Mouse (Mus musculus): ENCODE results near the gene Ino80e. TPM values are rescaled to one million over a fixed set of nuclear protein-coding genes. Genes with fewer than 3 reads are reported as not detected.
A peak's percentile ranks its signal among the peaks of the same experiment; 100 is the strongest.

Gene Ino80e
- polyA plus RNA-seq, 1 experiment from 2014 or later = 78.2 TPM

- Histone ChIP-seq H3K4me1 (ENCODE audit: control insufficient read depth, insufficient read depth, low read length) (peaks cover 29% of the 10 kb centered on the region), H3K36me3 (ENCODE audit: control insufficient read depth, insufficient read depth, low read length) (peaks cover 2% of the 10 kb centered on the region; the same call in 1 of the 2 replicates), H3K4me2 (replicated peaks; ENCODE audit: low read depth, low read length) (no peak overlapping the region), H3K4me3 (ENCODE audit: low read depth, low read length) (no peak overlapping the region), H3K9ac (replicated peaks; ENCODE audit: low read depth, low read length) (no peak overlapping the region), H3K27me3 (ENCODE audit: control insufficient read depth, insufficient read depth, low read length) (no peaks in the 10 kb centered on the region), H3K9me3 (ENCODE audit: control insufficient read depth, low read depth, low read length) (no peaks in the 10 kb centered on the region), H3K27ac (ENCODE audit: low read length) (peak overlapping the region; percentile 39; the same call in 1 of the 2 replicates)
- 71% methylated on average over 11 of the region's 11 CpGs for WGBS
- ATAC-seq (ENCODE audit: insufficient number of reproducible peaks, insufficient read depth, low FRiP score, low read depth) = no peak
Measured at GRCm38 (mm10) chr7:126802134-126802889, 59.9 kb downstream of the Ino80e start.

- Histone ChIP-seq H3K9me3 (ENCODE audit: control insufficient read depth, low read depth, low read length) (no peaks in the 10 kb centered on the region), H3K4me2 (replicated peaks; ENCODE audit: low read depth, low read length) (no peak overlapping the region), H3K36me3 (ENCODE audit: control insufficient read depth, insufficient read depth, low read length) (peaks cover 14% of the 10 kb centered on the region), H3K27ac (ENCODE audit: low read length) (no peak overlapping the region), H3K9ac (replicated peaks; ENCODE audit: low read depth, low read length) (no peak overlapping the region), H3K4me3 (ENCODE audit: low read depth, low read length) (no peak overlapping the region), H3K4me1 (ENCODE audit: control insufficient read depth, insufficient read depth, low read length) (peaks cover 32% of the 10 kb centered on the region), H3K27me3 (ENCODE audit: control insufficient read depth, insufficient read depth, low read length) (no peaks in the 10 kb centered on the region)
- no peak for ATAC-seq (ENCODE audit: insufficient number of reproducible peaks, insufficient read depth, low FRiP score, low read depth)
- 91% methylated on average over 16 of the region's 16 CpGs for WGBS
Measured at GRCm38 (mm10) chr7:126801057-126801422, 61.1 kb downstream of the Ino80e start.

Other genes starting within 250 kb of the Ino80e start
- gene Nupr1, start 231.5 kb downstream of the Ino80e start, polyA plus RNA-seq (2014; fragmentation: Nextera tagmentation; extraction: Ambion mirVana) = 7.0 and 21.7 TPM in 2 replicates
- 61.2 and 67.4 TPM in 2 replicates for gene Sgf29, start 213.1 kb downstream of the Ino80e start, polyA plus RNA-seq (2014; fragmentation: Nextera tagmentation; extraction: Ambion mirVana)
- 5.8 and 7.0 TPM in 2 replicates for gene Sult1a1, start 185.9 kb downstream of the Ino80e start, polyA plus RNA-seq (2014; fragmentation: Nextera tagmentation; extraction: Ambion mirVana)
- 118 and 127 TPM in 2 replicates for gene Bola2, start 167.0 kb downstream of the Ino80e start, polyA plus RNA-seq (2014; fragmentation: Nextera tagmentation; extraction: Ambion mirVana)
- 7.1 and 8.4 TPM in 2 replicates for gene Slx1b, start 166.6 kb downstream of the Ino80e start, polyA plus RNA-seq (2014; fragmentation: Nextera tagmentation; extraction: Ambion mirVana)
- 28.6 and 29.5 TPM in 2 replicates for gene Coro1a, start 154.6 kb downstream of the Ino80e start, polyA plus RNA-seq (2014; fragmentation: Nextera tagmentation; extraction: Ambion mirVana)
- 98.4 and 105 TPM in 2 replicates for gene Mapk3, start 102.8 kb downstream of the Ino80e start, polyA plus RNA-seq (2014; fragmentation: Nextera tagmentation; extraction: Ambion mirVana)
- 1.6 and 2.8 TPM in 2 replicates for gene Gdpd3, start 96.0 kb downstream of the Ino80e start, polyA plus RNA-seq (2014; fragmentation: Nextera tagmentation; extraction: Ambion mirVana)
- 103 and 116 TPM in 2 replicates for gene Ypel3, start 85.4 kb downstream of the Ino80e start, polyA plus RNA-seq (2014; fragmentation: Nextera tagmentation; extraction: Ambion mirVana)
- 0.56 and 0.95 TPM in 2 replicates for gene Tbx6, start 80.9 kb downstream of the Ino80e start, polyA plus RNA-seq (2014; fragmentation: Nextera tagmentation; extraction: Ambion mirVana)
- 239 and 258 TPM in 2 replicates for gene Ppp4c, start 69.9 kb downstream of the Ino80e start, polyA plus RNA-seq (2014; fragmentation: Nextera tagmentation; extraction: Ambion mirVana)
- gene Fam57b, start 64.7 kb downstream of the Ino80e start, polyA plus RNA-seq (2014; fragmentation: Nextera tagmentation; extraction: Ambion mirVana) = 1.1 and 1.8 TPM in 2 replicates
- gene 4930451I11Rik, start 30.7 kb downstream of the Ino80e start, polyA plus RNA-seq (2014; fragmentation: Nextera tagmentation; extraction: Ambion mirVana) = not detected in 2 replicates
- 0.75 and 2.0 TPM in 2 replicates for gene Doc2a, start 15.0 kb downstream of the Ino80e start, polyA plus RNA-seq (2014; fragmentation: Nextera tagmentation; extraction: Ambion mirVana)
- 20.2 and 21.2 TPM in 2 replicates for gene Hirip3, start 405 bp downstream of the Ino80e start, polyA plus RNA-seq (2014; fragmentation: Nextera tagmentation; extraction: Ambion mirVana)
- 28.0 and 30.2 TPM in 2 replicates for gene Taok2, start 22.3 kb upstream of the Ino80e start, polyA plus RNA-seq (2014; fragmentation: Nextera tagmentation; extraction: Ambion mirVana)
- 29.5 and 33.4 TPM in 2 replicates for gene Tmem219, start 60.5 kb upstream of the Ino80e start, polyA plus RNA-seq (2014; fragmentation: Nextera tagmentation; extraction: Ambion mirVana)
- gene Kctd13, start 66.5 kb upstream of the Ino80e start, polyA plus RNA-seq (2014; fragmentation: Nextera tagmentation; extraction: Ambion mirVana) = 14.7 and 16.1 TPM in 2 replicates
- gene Asphd1, start 87.2 kb upstream of the Ino80e start, polyA plus RNA-seq (2014; fragmentation: Nextera tagmentation; extraction: Ambion mirVana) = 0.35 and 0.36 TPM in 2 replicates
- gene Sez6l2, start 88.2 kb upstream of the Ino80e start, polyA plus RNA-seq (2014; fragmentation: Nextera tagmentation; extraction: Ambion mirVana) = 2.9 and 3.6 TPM in 2 replicates
- gene Cdipt, start 113.5 kb upstream of the Ino80e start, polyA plus RNA-seq (2014; fragmentation: Nextera tagmentation; extraction: Ambion mirVana) = 96.8 and 106 TPM in 2 replicates
- 1.6 and 2.8 TPM in 2 replicates for gene Cdiptos, start 113.7 kb upstream of the Ino80e start, polyA plus RNA-seq (2014; fragmentation: Nextera tagmentation; extraction: Ambion mirVana)
- 11.4 and 12.4 TPM in 2 replicates for gene Mvp, start 152.2 kb upstream of the Ino80e start, polyA plus RNA-seq (2014; fragmentation: Nextera tagmentation; extraction: Ambion mirVana)
- not detected in 2 replicates for gene Pagr1b, start 154.1 kb upstream of the Ino80e start, polyA plus RNA-seq (2014; fragmentation: Nextera tagmentation; extraction: Ambion mirVana)
- gene Pagr1a, start 155.0 kb upstream of the Ino80e start, polyA plus RNA-seq (2014; fragmentation: Nextera tagmentation; extraction: Ambion mirVana) = 13.9 and 55.8 TPM in 2 replicates
- gene Gm42742, start 158.7 kb upstream of the Ino80e start, polyA plus RNA-seq (2014; fragmentation: Nextera tagmentation; extraction: Ambion mirVana) = 32.8 and 68.9 TPM in 2 replicates
- 15.5 and 16.0 TPM in 2 replicates for gene Prrt2, start 158.8 kb upstream of the Ino80e start, polyA plus RNA-seq (2014; fragmentation: Nextera tagmentation; extraction: Ambion mirVana)
- gene Maz, start 164.7 kb upstream of the Ino80e start, polyA plus RNA-seq (2014; fragmentation: Nextera tagmentation; extraction: Ambion mirVana) = 50.3 and 54.5 TPM in 2 replicates
- 116 and 117 TPM in 2 replicates for gene Kif22, start 180.1 kb upstream of the Ino80e start, polyA plus RNA-seq (2014; fragmentation: Nextera tagmentation; extraction: Ambion mirVana)
- gene Zg16, start 225.0 kb upstream of the Ino80e start, polyA plus RNA-seq (2014; fragmentation: Nextera tagmentation; extraction: Ambion mirVana) = not detected in 2 replicates
- gene AI467606, start 229.0 kb upstream of the Ino80e start, polyA plus RNA-seq (2014; fragmentation: Nextera tagmentation; extraction: Ambion mirVana) = 5.3 and 7.2 TPM in 2 replicates

Measured in stomach, embryonic 14.5 days (tissue).